ENCODE assay signal across 9 mouse cellular contexts in the genomic region with DNA sequence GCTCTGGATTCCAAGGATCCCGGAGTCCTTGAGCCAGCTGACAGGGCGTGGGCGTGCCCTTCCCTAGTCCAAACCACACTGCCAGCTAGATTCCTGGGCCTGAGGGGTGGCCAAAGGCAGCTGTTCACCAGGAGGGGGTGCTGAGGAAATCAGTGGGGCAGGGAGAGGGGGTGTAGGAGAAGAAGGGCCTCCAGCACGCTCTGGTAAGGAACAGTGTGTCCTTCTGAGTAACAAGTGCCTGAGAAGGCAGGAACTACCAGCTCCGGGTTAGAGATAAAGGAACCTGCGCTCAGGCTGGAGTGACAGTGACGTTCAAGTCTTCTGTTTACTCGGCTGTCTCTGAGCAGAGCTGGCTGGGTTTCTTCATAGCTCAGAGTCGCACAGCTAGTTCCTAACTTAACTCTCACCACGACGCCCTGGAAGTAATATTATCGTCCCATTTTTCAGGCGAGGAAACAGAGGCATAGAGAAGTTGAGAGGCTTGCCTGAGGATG. TPM values are rescaled to one million over a fixed set of nuclear protein-coding genes. Genes with fewer than 3 reads are reported as not detected.
DNase-seq lines count a peak whose midpoint lies in the region; ATAC-seq and TF ChIP-seq lines count a peak whose summit lies in the region.
"Had no signal": no experiment of that assay in that cellular context is flagged by ENCODE, and none has a peak within 500 bp of the region (broad histone marks: within the 10 kb centered on the region; RNA-seq: fewer than 3 reads in every experiment).

No protein-coding gene starts in this region.

- H3K9me3 ChIP-seq in liver, embryonic 11.5 days (ENCODE audit: control insufficient read depth, low read length), result no peaks in the 10 kb centered on the region
- H3K9me3 ChIP-seq in liver, embryonic 14.5 days (ENCODE audit: control insufficient read depth, low read length), result no peaks in the 10 kb centered on the region

- DNase-seq in liver, adult 2 months (ENCODE audit: extremely low read depth, low read depth, low spot score), result no peak
- DNase-seq in liver, embryonic 11.5 days (ENCODE audit: low spot score), result no peak
- peak; percentile 71 for DNase-seq in adrenal gland, postnatal 14 days
- DNase-seq in heart, adult 8-10 months (ENCODE audit: low spot score), result peak; percentile 71
- no peak for DNase-seq in liver, embryonic 14.5 days (ENCODE audit: low read depth in 3 of 3, low spot score in 3 of 3)
- DNase-seq in embryo, embryonic 10.5 days (ENCODE audit: low spot score), result no peak
- DNase-seq in natural killer cell, adult 2 months (ENCODE audit: low spot score in 2 of 2), result no peak
- DNase-seq in layer of hippocampus, postnatal 10 days (ENCODE audit: low spot score in 2 of 2), result no peak

- no peak overlapping the region for H3K4me2 ChIP-seq in liver, embryonic 11.5 days
- no peak overlapping the region for H3K4me2 ChIP-seq in liver, embryonic 14.5 days (ENCODE audit: low read depth)

- no peak for TF ChIP-seq CTCF in liver, adult 2 months (IDR thresholded peaks at IDR 0.05; ENCODE audit: low read depth, low read length)
- 0 out of 2 replicates have a peak, but pooled peaks have one; percentile 6 for TF ChIP-seq CTCF in liver, embryonic 14.5 days (IDR thresholded peaks at IDR 0.05; ENCODE audit: low read depth)

- H3K79me2 ChIP-seq in liver, adult 2 months (ENCODE audit: control insufficient read depth, insufficient read depth, low read length), result no peaks in the 10 kb centered on the region

- no peaks in the 10 kb centered on the region for H3K27me3 ChIP-seq in liver, adult 2 months (ENCODE audit: control insufficient read depth, insufficient read depth, low read length)
- H3K27me3 ChIP-seq in liver, embryonic 11.5 days (replicated peaks; ENCODE audit: control insufficient read depth, insufficient read depth, low read length), result no peaks in the 10 kb centered on the region
- H3K27me3 ChIP-seq in liver, embryonic 14.5 days (ENCODE audit: control insufficient read depth, insufficient read depth, low read length), result no peaks in the 10 kb centered on the region

- H3K36me3 ChIP-seq in liver, adult 2 months (ENCODE audit: control insufficient read depth, insufficient read depth, low read length), result no peaks in the 10 kb centered on the region
- no peaks in the 10 kb centered on the region for H3K36me3 ChIP-seq in liver, embryonic 11.5 days (ENCODE audit: control insufficient read depth, insufficient read depth, low read length)
- H3K36me3 ChIP-seq in liver, embryonic 14.5 days (replicated peaks; ENCODE audit: control insufficient read depth, insufficient read depth, low read depth), result no peaks in the 10 kb centered on the region

- no peak overlapping the region for H3K9ac ChIP-seq in liver, adult 2 months (ENCODE audit: low read depth, low read length)
- no peak overlapping the region for H3K9ac ChIP-seq in liver, embryonic 11.5 days (ENCODE audit: low read depth, low read length)
- no peak overlapping the region for H3K9ac ChIP-seq in liver, embryonic 14.5 days (replicated peaks)

- peaks cover 13% of the 10 kb centered on the region for H3K4me1 ChIP-seq in liver, adult 2 months (ENCODE audit: control insufficient read depth, insufficient read depth, low read length)
- H3K4me1 ChIP-seq in liver, embryonic 11.5 days (replicated peaks; ENCODE audit: control insufficient read depth, insufficient read depth, low read length), result peaks cover 24% of the 10 kb centered on the region
- H3K4me1 ChIP-seq in liver, embryonic 14.5 days (replicated peaks; ENCODE audit: control insufficient read depth in 2 of 2, insufficient read depth in 2 of 2, low read length in 1 of 2), result peaks cover 0 to 10% of the 10 kb centered on the region in 2 experiments; a peak in 2 of 4 replicates

- peak overlapping the region; percentile 41 for H3K27ac ChIP-seq in liver, adult 2 months (replicated peaks; ENCODE audit: insufficient read depth, low read depth, low read length)
- no peak overlapping the region for H3K27ac ChIP-seq in liver, embryonic 11.5 days (ENCODE audit: low read depth, low read length)
- no peak overlapping the region for H3K27ac ChIP-seq in liver, embryonic 14.5 days
- H3K27ac ChIP-seq: macrophage had no signal

- WGBS in liver, adult 2 months, result 62% methylated on average over 13 of the region's 13 CpGs
- 28% methylated on average over 13 of the region's 13 CpGs for WGBS in liver, embryonic 11.5 days
- WGBS in liver, embryonic 14.5 days (ENCODE audit: insufficient replicate concordance), result 29% methylated on average over 13 of the region's 13 CpGs

- TF ChIP-seq EP300 in liver, embryonic 14.5 days (IDR thresholded peaks at IDR 0.05; ENCODE audit: low read depth), result no peak

- no peak overlapping the region for H3K4me3 ChIP-seq in liver, adult 2 months (ENCODE audit: insufficient read depth, low read depth, low read length)
- H3K4me3 ChIP-seq in liver, embryonic 11.5 days (ENCODE audit: low read depth, low read length), result no peak overlapping the region
- no peak overlapping the region for H3K4me3 ChIP-seq in liver, embryonic 14.5 days (ENCODE audit: insufficient read depth in 1 of 2, low read depth in 2 of 2, low read length in 2 of 2)

- ATAC-seq in liver, embryonic 11.5 days (replicated peaks; ENCODE audit: low FRiP score), result no peak
- ATAC-seq in liver, embryonic 14.5 days (ENCODE audit: insufficient read depth), result no peak

- TF ChIP-seq POLR2A in liver, adult 2 months (IDR thresholded peaks at IDR 0.05; ENCODE audit: extremely low read depth, insufficient read depth, low read length), result no peak

RNA-seq across cellular contexts. Expression of gene Wasf2, which starts 22.5 kb away (rescaled TPM):
- 6.0 and 10.7 TPM in 2 replicates for total RNA-seq in liver, adult 2 months (2014; rRNA removed)
- polyA plus RNA-seq in liver, adult 2 months (2012; rRNA removed), result 12.3 and 17.0 TPM in 2 replicates
- polyA plus RNA-seq in liver, embryonic 11.5 days (2014; fragmentation: Nextera tagmentation; extraction: Ambion mirVana), result 32.1 and 42.2 TPM in 2 replicates
- total RNA-seq in adrenal gland, postnatal 14 days (2021), result 117 and 150 TPM in 2 replicates
- total RNA-seq in heart, adult 8-10 months (2022), result 10 to 100 TPM; 64.1 to 87.2 (median 71.5) TPM
- 11.4 and 12.0 TPM in 2 replicates for polyA plus RNA-seq in liver, embryonic 14.5 days (2012; rRNA removed)
- polyA plus RNA-seq in liver, embryonic 14.5 days (2014; fragmentation: Nextera tagmentation; extraction: Ambion mirVana), result 31.4 and 33.9 TPM in 2 replicates
- total RNA-seq in layer of hippocampus, postnatal 10 days (2021), result 10 to 100 TPM; 42.3 to 42.7 TPM

Comparison
In these comparisons a context has a peak if more than half of its experiments do, and no peak if none do; other contexts are left out.
1. DNase-seq: peak in adrenal gland, postnatal 14 days (single experiment) and heart, adult 8-10 months (single experiment); none in liver, adult 2 months (single experiment), liver, embryonic 11.5 days (single experiment), liver, embryonic 14.5 days (0 of 3), embryo, embryonic 10.5 days (single experiment), natural killer cell, adult 2 months (0 of 2) and layer of hippocampus, postnatal 10 days (0 of 2).